Mouse (Mus musculus) stomach, postnatal 0 days (tissue): ENCODE measurements around the gene Ctc1.

Experiments used
- CTCF ChIP-seq: IDR thresholded peaks from 2 replicates; pipeline ENCODE4 v1.5.1; 2016; ENCODE audit warnings: antibody characterized with exemption, low read depth, mild to moderate bottlenecking, moderate library complexity
- EP300 ChIP-seq: optimal IDR thresholded peaks from 2 replicates; pipeline ENCODE3; 2016; ENCODE audit warnings: antibody characterized with exemption

GRCm38 (mm10) chr11:69050748-69051147, 35.0 kb downstream of the Ctc1 start:
- TF ChIP-seq CTCF (no peak), EP300 (no peak)
